Mouse (Mus musculus): ENCODE data around the gene 1500011B03Rik. TPM values are rescaled to one million over a fixed set of nuclear protein-coding genes. Genes with fewer than 3 reads are reported as not detected.
"Not testable (repeated sequence)": the region's sequence is repeated elsewhere in the genome, so short reads cannot be mapped to it uniquely, and the experiment has no call there.

The 1500011B03Rik gene
- polyA plus RNA-seq, 1 experiment, result 24.1 TPM

- Histone ChIP-seq H3K36me3 (ENCODE audit: control insufficient read depth, insufficient read depth, low read length) (no peaks in the 10 kb centered on the region), H3K4me1 (ENCODE audit: control insufficient read depth, insufficient read depth, insufficient read length) (no peaks in the 10 kb centered on the region), H3K27me3 (ENCODE audit: control insufficient read depth, insufficient read depth, low read length) (no peaks in the 10 kb centered on the region), H3K4me3 (ENCODE audit: extremely low read depth, insufficient read depth, insufficient read length) (no peak overlapping the region), H3K27ac (ENCODE audit: insufficient read depth, low read length) (no peak overlapping the region)
- 77% methylated on average over 20 of the region's 20 CpGs for WGBS
- DNase-seq (ENCODE audit: low read depth in 1 of 2, low spot score in 2 of 2), result no peak
- TF ChIP-seq POLR2A (IDR thresholded peaks at IDR 0.05; ENCODE audit: low read depth, low read length) (no peak), CTCF (IDR thresholded peaks at IDR 0.05; ENCODE audit: extremely low read depth, insufficient read depth, insufficient read length, insufficient replicate concordance) (no peak)
Measured at GRCm38 (mm10) chr5:114851565-114852236, 28.4 kb upstream of the 1500011B03Rik start.

- 90% methylated on average over 2 of the region's 2 CpGs for WGBS
- not testable (repeated sequence) for H3K4me1 ChIP-seq (ENCODE audit: control insufficient read depth, insufficient read depth, insufficient read length); H3K27me3 ChIP-seq (ENCODE audit: control insufficient read depth, insufficient read depth, low read length); DNase-seq (ENCODE audit: low read depth in 1 of 2, low spot score in 2 of 2); H3K36me3 ChIP-seq (ENCODE audit: control insufficient read depth, insufficient read depth, low read length); H3K4me3 ChIP-seq (ENCODE audit: extremely low read depth, insufficient read depth, insufficient read length); H3K27ac ChIP-seq (ENCODE audit: insufficient read depth, low read length)
Measured at GRCm38 (mm10) chr5:114844371-114844770, 21.1 kb upstream of the 1500011B03Rik start.

- Histone ChIP-seq H3K27ac (ENCODE audit: insufficient read depth, low read length) (no peak overlapping the region), H3K27me3 (ENCODE audit: control insufficient read depth, insufficient read depth, low read length) (no peaks in the 10 kb centered on the region), H3K4me3 (ENCODE audit: extremely low read depth, insufficient read depth, insufficient read length) (no peak overlapping the region), H3K36me3 (ENCODE audit: control insufficient read depth, insufficient read depth, low read length) (no peaks in the 10 kb centered on the region), H3K4me1 (ENCODE audit: control insufficient read depth, insufficient read depth, insufficient read length) (no peaks in the 10 kb centered on the region)
- TF ChIP-seq CTCF (IDR thresholded peaks at IDR 0.05; ENCODE audit: extremely low read depth, insufficient read depth, insufficient read length, insufficient replicate concordance), result no peak
- TF ChIP-seq POLR2A (IDR thresholded peaks at IDR 0.05; ENCODE audit: low read depth, low read length), result no peak
- 94% methylated on average over 5 of the region's 5 CpGs for WGBS
- DNase-seq (ENCODE audit: low read depth in 1 of 2, low spot score in 2 of 2), result no peak
Measured at GRCm38 (mm10) chr5:114842674-114843073, 19.4 kb upstream of the 1500011B03Rik start.

GRCm38 (mm10) chr5:114842155-114842554 is 18.9 kb upstream of the 1500011B03Rik start:
- H3K27me3 ChIP-seq (ENCODE audit: control insufficient read depth, insufficient read depth, low read length); H3K27ac ChIP-seq (ENCODE audit: insufficient read depth, low read length); H3K36me3 ChIP-seq (ENCODE audit: control insufficient read depth, insufficient read depth, low read length); H3K4me3 ChIP-seq (ENCODE audit: extremely low read depth, insufficient read depth, insufficient read length); H3K4me1 ChIP-seq (ENCODE audit: control insufficient read depth, insufficient read depth, insufficient read length); DNase-seq (ENCODE audit: low read depth in 1 of 2, low spot score in 2 of 2): not testable (repeated sequence)
- WGBS, result 74% methylated on average over 3 of the region's 3 CpGs

GRCm38 (mm10) chr5:114840481-114840880 is 17.2 kb upstream of the 1500011B03Rik start:
- not testable (repeated sequence) for H3K27me3 ChIP-seq (ENCODE audit: control insufficient read depth, insufficient read depth, low read length); DNase-seq (ENCODE audit: low read depth in 1 of 2, low spot score in 2 of 2); H3K36me3 ChIP-seq (ENCODE audit: control insufficient read depth, insufficient read depth, low read length); H3K27ac ChIP-seq (ENCODE audit: insufficient read depth, low read length); H3K4me3 ChIP-seq (ENCODE audit: extremely low read depth, insufficient read depth, insufficient read length); H3K4me1 ChIP-seq (ENCODE audit: control insufficient read depth, insufficient read depth, insufficient read length)
- 81% methylated on average over 5 of the region's 5 CpGs for WGBS

GRCm38 (mm10) chr5:114836886-114837285 is 13.6 kb upstream of the 1500011B03Rik start:
- Histone ChIP-seq H3K36me3 (ENCODE audit: control insufficient read depth, insufficient read depth, low read length) (no peaks in the 10 kb centered on the region), H3K27me3 (ENCODE audit: control insufficient read depth, insufficient read depth, low read length) (no peaks in the 10 kb centered on the region), H3K4me1 (ENCODE audit: control insufficient read depth, insufficient read depth, insufficient read length) (no peaks in the 10 kb centered on the region), H3K27ac (ENCODE audit: insufficient read depth, low read length) (no peak overlapping the region), H3K4me3 (ENCODE audit: extremely low read depth, insufficient read depth, insufficient read length) (no peak overlapping the region)
- 79% methylated on average over 12 of the region's 12 CpGs for WGBS
- no peak for DNase-seq (ENCODE audit: low read depth in 1 of 2, low spot score in 2 of 2)
- TF ChIP-seq POLR2A (IDR thresholded peaks at IDR 0.05; ENCODE audit: low read depth, low read length) (no peak), CTCF (IDR thresholded peaks at IDR 0.05; ENCODE audit: extremely low read depth, insufficient read depth, insufficient read length, insufficient replicate concordance) (no peak)

GRCm38 (mm10) chr5:114829740-114830139 is 6.5 kb upstream of the 1500011B03Rik start:
- no peak for DNase-seq (ENCODE audit: low read depth in 1 of 2, low spot score in 2 of 2)
- peaks cover 3% of the 10 kb centered on the region; the same call in 1 of the 2 replicates for H3K4me1 ChIP-seq (ENCODE audit: control insufficient read depth, insufficient read depth, insufficient read length)
- no peaks in the 10 kb centered on the region for H3K36me3 ChIP-seq (ENCODE audit: control insufficient read depth, insufficient read depth, low read length)
- H3K4me3 ChIP-seq (ENCODE audit: extremely low read depth, insufficient read depth, insufficient read length), result no peak overlapping the region
- TF ChIP-seq POLR2A (IDR thresholded peaks at IDR 0.05; ENCODE audit: low read depth, low read length), result no peak
- TF ChIP-seq CTCF (IDR thresholded peaks at IDR 0.05; ENCODE audit: extremely low read depth, insufficient read depth, insufficient read length, insufficient replicate concordance), result no peak
- H3K27ac ChIP-seq (ENCODE audit: insufficient read depth, low read length), result no peak overlapping the region
- no peaks in the 10 kb centered on the region for H3K27me3 ChIP-seq (ENCODE audit: control insufficient read depth, insufficient read depth, low read length)
- 75% methylated on average over 3 of the region's 3 CpGs for WGBS
